Comparison of ENCODE assay signal across 8 mouse cellular contexts in the genomic region with DNA sequence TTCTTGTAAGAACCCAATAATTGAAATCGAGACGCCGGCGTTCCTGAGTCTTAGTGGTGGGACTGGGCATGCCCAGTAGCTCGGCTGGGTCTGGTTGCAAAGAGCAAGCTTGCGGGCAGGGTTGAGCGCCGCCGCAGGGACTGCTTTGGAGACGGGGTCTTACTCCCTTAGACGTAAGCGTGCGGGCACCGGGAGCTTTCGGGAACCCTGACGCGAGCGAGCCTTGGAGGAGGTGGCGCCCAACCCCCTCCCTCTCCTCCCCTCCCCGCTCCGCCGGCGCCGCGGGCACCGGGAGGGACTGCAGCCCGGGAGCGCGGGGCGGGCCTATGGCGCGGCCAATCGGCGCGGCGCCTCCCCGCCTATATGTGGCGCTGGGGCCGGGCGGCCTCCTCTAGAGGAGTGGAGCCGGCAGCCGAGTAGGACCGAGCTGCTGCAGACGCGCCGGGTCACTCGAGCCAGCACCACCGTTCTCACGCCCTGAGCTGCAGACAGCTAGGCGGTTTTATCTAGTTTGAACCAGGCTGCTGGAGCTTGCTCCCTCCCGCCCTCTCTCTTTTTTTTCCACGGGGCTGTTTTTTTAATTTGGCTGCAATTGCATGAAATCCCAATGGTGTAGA. TPM values are rescaled to one million over a fixed set of nuclear protein-coding genes. Genes with fewer than 3 reads are reported as not detected.
A peak's percentile ranks its signal among the peaks of the same experiment; 100 is the strongest.
DNase-seq lines count a peak whose midpoint lies in the region; ATAC-seq and TF ChIP-seq lines count a peak whose summit lies in the region.

No protein-coding gene starts in this region.

- peak overlapping the region; percentile 20 to 60 (median 60) for H3K4me3 ChIP-seq in CH12.LX (replicated peaks in 1 of 3; ENCODE audit: low read depth in 2 of 3, low read length in 2 of 3, poor library complexity in 1 of 3)
- H3K4me3 ChIP-seq in forebrain, embryonic 10.5 days, result peak overlapping the region; percentile 76
- peak overlapping the region; percentile 65 for H3K4me3 ChIP-seq in heart, embryonic 15.5 days
- H3K4me3 ChIP-seq in liver, embryonic 13.5 days (replicated peaks), result peak overlapping the region; percentile 77
- H3K4me3 ChIP-seq in stomach, embryonic 14.5 days (ENCODE audit: low read depth, low read length), result peak overlapping the region; percentile 93

- H3K36me3 ChIP-seq in CH12.LX (replicated peaks in 1 of 2; ENCODE audit: control insufficient read depth in 1 of 2, insufficient read depth in 1 of 2, low read length in 1 of 2), result no peaks in the 10 kb centered on the region
- peaks cover 29% of the 10 kb centered on the region for H3K36me3 ChIP-seq in forebrain, embryonic 10.5 days (replicated peaks)
- peaks cover 6% of the 10 kb centered on the region; the same call in 1 of the 2 replicates for H3K36me3 ChIP-seq in heart, embryonic 15.5 days
- H3K36me3 ChIP-seq in liver, embryonic 13.5 days, result peaks cover 24% of the 10 kb centered on the region
- peaks cover 20% of the 10 kb centered on the region; the same call in 1 of the 2 replicates for H3K36me3 ChIP-seq in stomach, embryonic 14.5 days (ENCODE audit: control insufficient read depth, insufficient read depth, low read length)

- in situ Hi-C loops in CH12.LX (cut with MboI; ENCODE audit: low pct_ligation_motif_present, low pct_unique_long_range_greater_than_20kb, low sequenced_read_pairs), result loop anchor here (10.0 kb wide), 2 partner anchors 371 to 501 kb away; no protein-coding TSS in a partner anchor

- dilution Hi-C loops in CH12.LX (cut with MboI; ENCODE audit: extremely low pct_ligation_motif_present, extremely low pct_unique_long_range_greater_than_20kb, low sequenced_read_pairs), result no loop called here

- H3K27me3 ChIP-seq in CH12.LX (replicated peaks), result peaks cover 6% of the 10 kb centered on the region
- no peaks in the 10 kb centered on the region for H3K27me3 ChIP-seq in forebrain, embryonic 10.5 days (ENCODE audit: poor library complexity, severe bottlenecking)
- no peaks in the 10 kb centered on the region for H3K27me3 ChIP-seq in heart, embryonic 15.5 days
- H3K27me3 ChIP-seq in liver, embryonic 13.5 days, result no peaks in the 10 kb centered on the region
- H3K27me3 ChIP-seq in stomach, embryonic 14.5 days (ENCODE audit: control insufficient read depth, insufficient read depth, low read length), result no peaks in the 10 kb centered on the region

- peaks cover 0 to 9% of the 10 kb centered on the region in 2 experiments; a peak in 2 of 4 replicates for H3K4me1 ChIP-seq in CH12.LX (ENCODE audit: control insufficient read depth in 1 of 2, insufficient read depth in 2 of 2)
- H3K4me1 ChIP-seq in forebrain, embryonic 10.5 days, result peaks cover 44% of the 10 kb centered on the region
- H3K4me1 ChIP-seq in heart, embryonic 15.5 days (replicated peaks), result peaks cover 24% of the 10 kb centered on the region
- H3K4me1 ChIP-seq in liver, embryonic 13.5 days (replicated peaks), result peaks cover 39% of the 10 kb centered on the region
- H3K4me1 ChIP-seq in stomach, embryonic 14.5 days (ENCODE audit: control insufficient read depth, insufficient read depth, low read length), result peaks cover 5% of the 10 kb centered on the region

- under 1% methylated on average over 52 of the region's 52 CpGs for WGBS in forebrain, embryonic 10.5 days
- WGBS in heart, embryonic 15.5 days, result under 1% methylated on average over 52 of the region's 52 CpGs
- under 1% methylated on average over 51 of the region's 52 CpGs for WGBS in liver, embryonic 13.5 days (ENCODE audit: insufficient replicate concordance)
- WGBS in stomach, embryonic 14.5 days, result under 1% methylated on average over 52 of the region's 52 CpGs

- no peaks in the 10 kb centered on the region for H3K79me2 ChIP-seq in CH12.LX (replicated peaks; ENCODE audit: control insufficient read depth, extremely low read depth, insufficient read depth, poor library complexity, severe bottlenecking)

- TF ChIP-seq RAD21 in CH12.LX (IDR thresholded peaks at IDR 0.05; ENCODE audit: low read depth, low read length), result no peak

- peak; percentile 73 for DNase-seq in CH12.LX (ENCODE audit: extremely low read depth)
- peak; percentile 78 for DNase-seq in c-Kit-positive CD71-negative TER-119-negative erythroid progenitor cells, embryonic 14.5 days (ENCODE audit: low read depth)
- DNase-seq in forebrain, embryonic 10.5 days (ENCODE audit: extremely low spot score, low spot score), result peak; percentile 91
- DNase-seq in kidney, postnatal 14 days, result peak; percentile 97
- DNase-seq in liver, embryonic 13.5 days, result peak; percentile 93
- peak; percentile 71 to 83 for DNase-seq in natural killer cell, adult 2 months (ENCODE audit: low spot score in 2 of 2)

- peak overlapping the region; percentile 52 for H3K4me2 ChIP-seq in CH12.LX (ENCODE audit: insufficient read depth, low read depth, poor library complexity, severe bottlenecking)
- H3K4me2 ChIP-seq in heart, embryonic 15.5 days, result peak overlapping the region; percentile 88
- peak overlapping the region; percentile 75 for H3K4me2 ChIP-seq in liver, embryonic 13.5 days
- H3K4me2 ChIP-seq in stomach, embryonic 14.5 days (replicated peaks; ENCODE audit: low read depth, low read length), result peak overlapping the region; percentile 92

- TF ChIP-seq EP300 in CH12.LX (IDR thresholded peaks at IDR 0.05; ENCODE audit: low read length), result no peak

- peak overlapping the region; percentile 10; the same call in 1 of the 2 replicates for H3K9ac ChIP-seq in CH12.LX (ENCODE audit: insufficient read depth, low read depth)
- peak overlapping the region; percentile 79 for H3K9ac ChIP-seq in heart, embryonic 15.5 days
- H3K9ac ChIP-seq in liver, embryonic 13.5 days, result peak overlapping the region; percentile 92
- peak overlapping the region; percentile 99 for H3K9ac ChIP-seq in stomach, embryonic 14.5 days (replicated peaks; ENCODE audit: low read depth, low read length)

- TF ChIP-seq POLR2A in CH12.LX (IDR thresholded peaks at IDR 0.05; ENCODE audit: low read depth, low read length), result peak; percentile 70

- H3K9me3 ChIP-seq in CH12.LX (replicated peaks; ENCODE audit: low read length), result no peaks in the 10 kb centered on the region
- no peaks in the 10 kb centered on the region for H3K9me3 ChIP-seq in forebrain, embryonic 10.5 days
- H3K9me3 ChIP-seq in heart, embryonic 15.5 days (replicated peaks), result no peaks in the 10 kb centered on the region
- no peaks in the 10 kb centered on the region for H3K9me3 ChIP-seq in liver, embryonic 13.5 days (replicated peaks)
- no peaks in the 10 kb centered on the region for H3K9me3 ChIP-seq in stomach, embryonic 14.5 days (ENCODE audit: control insufficient read depth, low read depth, low read length)

- TF ChIP-seq CTCF in CH12.LX (conservative IDR thresholded peaks at IDR 0.05 in 1 of 2, IDR thresholded peaks at IDR 0.05 in 1 of 2; ENCODE audit: low read depth in 2 of 2, low read length in 2 of 2), result no peak

- ATAC-seq in heart, embryonic 15.5 days (replicated peaks; ENCODE audit: insufficient number of reproducible peaks, insufficient read depth, low FRiP score, low read depth), result peak; percentile 92
- ATAC-seq in liver, embryonic 13.5 days (ENCODE audit: low read depth), result peak; percentile 97
- peak; percentile 94 for ATAC-seq in stomach, embryonic 14.5 days (ENCODE audit: insufficient number of reproducible peaks, insufficient read depth, low FRiP score, low read depth)

- H3K27ac ChIP-seq in CH12.LX (ENCODE audit: insufficient read depth, low read depth), result no peak overlapping the region
- H3K27ac ChIP-seq in forebrain, embryonic 10.5 days, result peak overlapping the region; percentile 100
- H3K27ac ChIP-seq in heart, embryonic 15.5 days, result peak overlapping the region; percentile 99
- H3K27ac ChIP-seq in liver, embryonic 13.5 days, result peak overlapping the region; percentile 93
- H3K27ac ChIP-seq in stomach, embryonic 14.5 days (ENCODE audit: low read length), result peak overlapping the region; percentile 100

TF ChIP-seq in CH12.LX, 34 proteins besides CTCF, POLR2A, EP300 and RAD21:
- TF ChIP-seq SIN3A (IDR thresholded peaks at IDR 0.05; ENCODE audit: low read length) (no peak; the same call in 1 of the 2 replicates), JUND (conservative IDR thresholded peaks at IDR 0.05; ENCODE audit: low read depth, low read length) (no peak), ZC3H11A (IDR thresholded peaks at IDR 0.05; ENCODE audit: low read depth, low read length) (no peak), ZMIZ1 (IDR thresholded peaks at IDR 0.05; ENCODE audit: low read depth, low read length) (no peak), NRF1 (IDR thresholded peaks at IDR 0.05; ENCODE audit: low read depth, low read length) (peak; percentile 65), HCFC1 (IDR thresholded peaks at IDR 0.05; ENCODE audit: low read depth, low read length) (no peak), CHD2 (IDR thresholded peaks at IDR 0.05; ENCODE audit: low read length) (no peak), E2F4 (IDR thresholded peaks at IDR 0.05; ENCODE audit: insufficient replicate concordance, low read depth, low read length) (no peak), ETS1 (conservative IDR thresholded peaks at IDR 0.05; ENCODE audit: low read depth, low read length) (no peak), MYC (IDR thresholded peaks at IDR 0.05; ENCODE audit: low read depth, low read length) (no peak), MAZ (IDR thresholded peaks at IDR 0.05; ENCODE audit: low read depth, low read length) (0 out of 2 replicates have a peak, but pooled peaks have one; percentile 49), KAT2A (IDR thresholded peaks at IDR 0.05; ENCODE audit: insufficient replicate concordance, low read length) (no peak), MAX (IDR thresholded peaks at IDR 0.05; ENCODE audit: low read length) (no peak), TCF12 (IDR thresholded peaks at IDR 0.05; ENCODE audit: low read depth, low read length) (no peak), NELFE (IDR thresholded peaks at IDR 0.05; ENCODE audit: low read depth, low read length) (no peak), GABPA (IDR thresholded peaks at IDR 0.05; ENCODE audit: insufficient replicate concordance, low read depth, low read length) (no peak), PAX5 (IDR thresholded peaks at IDR 0.05; ENCODE audit: low read length) (no peak), JUN (IDR thresholded peaks at IDR 0.05; ENCODE audit: insufficient read depth, low read depth, low read length) (no peak)

RNA-seq across cellular contexts. Expression of gene Serp2, which starts 52.5 kb away (rescaled TPM):
- total RNA-seq in CH12.LX (2012; rRNA removed) (not detected in 2 replicates), CH12.LX (2014; rRNA removed) (not detected in 2 replicates)
- not detected in 2 replicates for polyA plus RNA-seq in CH12.LX (2012; ENCODE audit: insufficient read length, low read depth)
- 24.9 and 25.2 TPM in 2 replicates for polyA plus RNA-seq in forebrain, embryonic 10.5 days (2016; fragmentation: Nextera tagmentation; extraction: Ambion mirVana)
- polyA plus RNA-seq in heart, embryonic 15.5 days (2015; fragmentation: Nextera tagmentation; extraction: Ambion mirVana), result 7.1 and 8.2 TPM in 2 replicates
- polyA plus RNA-seq in liver, embryonic 13.5 days (2015; fragmentation: Nextera tagmentation; extraction: Ambion mirVana), result 1.3 and 1.4 TPM in 2 replicates
- 12.3 and 12.7 TPM in 2 replicates for polyA plus RNA-seq in stomach, embryonic 14.5 days (2014; fragmentation: Nextera tagmentation; extraction: Ambion mirVana)

Comparison
In these comparisons a context has a peak if more than half of its experiments do, and no peak if none do; other contexts are left out.
1. H3K9ac ChIP-seq: peak in every context shown above with its lines; median percentile 99 in stomach, embryonic 14.5 days; 92 in liver, embryonic 13.5 days; 79 in heart, embryonic 15.5 days; 10 in CH12.LX.